Mouse (Mus musculus): ENCODE measurements around the gene Matn3. TPM values are rescaled to one million over a fixed set of nuclear protein-coding genes. Genes with fewer than 3 reads are reported as not detected.

Matn3 gene
- polyA plus RNA-seq, 1 experiment from 2014 or later: 0.13 TPM

Other genes starting within 250 kb of the Matn3 start
- 112 and 129 TPM in 2 replicates for gene Sdc1, start 176.6 kb upstream of the Matn3 start, polyA plus RNA-seq (2014; fragmentation: Nextera tagmentation; extraction: Ambion mirVana)
- gene Laptm4a, start 26.3 kb upstream of the Matn3 start, polyA plus RNA-seq (2014; fragmentation: Nextera tagmentation; extraction: Ambion mirVana): 148 and 186 TPM in 2 replicates
- gene Wdr35, start 26.0 kb downstream of the Matn3 start, polyA plus RNA-seq (2014; fragmentation: Nextera tagmentation; extraction: Ambion mirVana): 17.6 and 21.3 TPM in 2 replicates
- 22.9 and 24.0 TPM in 2 replicates for gene Ttc32, start 82.1 kb downstream of the Matn3 start, polyA plus RNA-seq (2014; fragmentation: Nextera tagmentation; extraction: Ambion mirVana)